Mouse (Mus musculus) kidney, postnatal 25 days (tissue): ENCODE results near the gene Rtn4rl1.
A peak's percentile ranks its signal among the peaks of the same experiment; 100 is the strongest.

Experiments
- DNase-seq, 2 experiments: peaks; one replicate each; pipeline ENCODE4 v3.0.0; 2021; ENCODE audit warnings: mixed read lengths in 2 of 2

Gene Rtn4rl1

DNA sequence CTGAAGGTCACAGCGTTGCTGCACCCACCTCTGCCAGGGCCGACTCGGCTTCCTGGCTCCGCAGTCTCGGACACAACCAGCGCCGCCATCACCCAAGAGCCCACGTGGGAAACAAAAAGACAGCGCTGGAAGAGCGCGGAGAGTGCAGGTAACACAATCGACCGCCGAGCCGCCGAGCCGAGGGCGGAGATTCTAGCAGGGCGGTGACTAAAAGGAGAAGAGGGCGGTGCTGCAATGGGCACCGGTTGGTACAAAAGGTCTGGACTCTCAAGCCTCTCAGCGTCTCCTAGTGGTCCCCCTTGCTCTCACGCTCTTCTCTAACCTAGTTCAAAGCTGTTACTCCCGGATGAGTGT is 3.2 kb upstream of the Rtn4rl1 start:
- DNase-seq = peak; percentile 88 to 94

GRCm38 (mm10) chr11:75190905-75191441 is 2.6 kb upstream of the Rtn4rl1 start, which contains the start of gene Dph1:
TSS of gene Dph1 (minus strand) at chr11:75191241.
- no peak for DNase-seq

- no peak for DNase-seq
Observed at GRCm38 (mm10) chr11:75191841-75192240, 1.7 kb upstream of the Rtn4rl1 start.

DNA sequence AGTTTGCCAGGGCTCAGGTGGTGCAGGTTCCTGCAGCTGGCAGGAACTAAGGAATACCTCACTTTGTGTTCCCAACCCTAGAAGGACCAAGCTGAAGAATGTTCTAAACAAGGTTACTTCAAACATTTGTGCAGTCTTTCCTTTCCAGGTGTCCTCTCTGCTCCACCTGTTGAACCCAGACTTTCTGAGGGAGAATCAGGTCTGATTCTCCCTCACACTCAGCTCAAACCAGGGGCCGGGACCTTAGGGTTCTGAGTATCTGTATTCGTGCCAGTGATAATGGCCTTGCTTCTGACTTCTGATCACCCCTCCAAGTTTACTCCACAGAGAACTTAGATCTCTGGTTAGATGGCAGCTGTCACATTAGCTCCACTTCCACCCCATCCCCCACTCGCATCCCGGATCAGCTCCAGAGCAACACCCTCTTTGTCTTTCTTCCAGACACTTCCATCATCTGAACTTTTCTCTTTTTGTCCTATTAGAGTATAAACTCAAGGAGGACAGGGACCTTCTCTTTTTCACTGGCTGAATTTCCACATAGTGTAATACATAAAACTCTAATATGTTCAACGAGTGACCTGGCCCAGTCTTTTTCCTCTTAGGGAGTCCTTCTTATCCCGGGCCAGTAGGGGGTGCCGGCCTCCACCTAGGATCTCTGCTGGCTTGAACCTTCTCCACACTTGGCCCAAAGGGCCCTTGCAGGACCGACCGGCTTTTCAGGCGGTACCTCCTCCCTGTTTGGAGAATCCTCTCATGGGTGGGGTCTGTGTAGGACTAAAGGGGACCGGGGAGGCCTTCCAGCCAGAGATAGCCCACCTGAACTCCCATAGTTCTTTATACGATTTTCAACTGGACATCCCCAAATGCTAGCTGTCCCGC is 1.0 kb upstream of the Rtn4rl1 start:
- peak; percentile 84 to 91 for DNase-seq

DNA sequence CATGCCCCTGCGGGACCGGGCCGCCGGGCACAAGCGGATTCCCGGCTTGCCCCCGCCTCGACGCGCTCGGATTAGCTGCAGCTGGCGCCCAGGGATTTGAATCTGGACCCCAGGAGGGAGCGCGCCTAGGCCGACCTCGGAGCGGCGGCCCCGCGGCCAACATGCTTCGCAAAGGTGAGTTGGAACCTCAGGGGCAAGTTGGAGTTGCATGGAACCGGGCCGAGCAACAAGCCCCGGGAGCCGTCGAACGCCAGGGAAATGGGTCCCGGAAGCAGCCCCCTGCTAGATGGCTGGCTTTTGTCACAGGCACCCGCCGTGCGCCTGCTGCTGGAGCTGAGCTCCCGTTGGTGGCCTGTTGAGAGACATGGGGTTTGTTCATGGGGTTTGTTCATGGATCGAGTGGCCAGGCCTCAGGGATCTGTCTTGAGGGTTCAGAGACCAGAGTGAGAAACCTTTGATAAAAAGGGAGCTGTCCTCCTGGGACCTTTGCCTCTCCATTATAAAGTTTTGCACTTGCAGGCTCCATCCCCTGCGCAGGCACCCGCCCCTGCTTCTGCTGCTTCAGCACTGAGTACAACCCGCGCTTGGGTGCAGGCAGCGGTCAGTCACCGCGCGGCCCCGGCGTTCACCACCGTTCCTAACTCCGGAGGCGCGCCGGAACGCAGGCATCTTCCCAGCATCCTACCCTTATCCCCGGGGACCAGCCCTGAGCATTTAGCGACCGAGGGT is 702 bp downstream of the Rtn4rl1 start:
- DNase-seq = peak; percentile 51 to 68

GRCm38 (mm10) chr11:75194850-75195461 is 1.4 kb downstream of the Rtn4rl1 start:
- peak; percentile 71 to 86 for DNase-seq

DNA sequence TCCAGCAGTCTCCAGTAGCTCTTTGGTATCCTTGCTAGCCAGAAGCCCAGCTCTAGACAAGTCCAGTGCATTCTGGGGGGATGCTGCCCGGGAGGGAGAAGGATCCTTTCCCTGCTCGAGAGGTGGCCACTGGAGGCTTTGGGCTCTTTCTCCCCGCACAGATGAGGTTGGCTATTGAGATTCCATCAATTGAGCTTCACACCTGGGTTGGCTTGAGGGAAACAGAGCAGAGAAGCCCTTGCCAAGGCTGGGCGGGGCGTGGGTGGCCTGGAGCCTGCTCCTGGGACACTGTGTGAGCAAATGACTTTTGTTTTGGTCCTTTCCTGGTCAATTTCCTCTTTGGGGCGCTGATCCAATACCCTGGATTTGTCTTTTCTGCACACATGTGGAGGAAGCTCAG is 2.5 kb downstream of the Rtn4rl1 start:
- DNase-seq = no peak

DNA sequence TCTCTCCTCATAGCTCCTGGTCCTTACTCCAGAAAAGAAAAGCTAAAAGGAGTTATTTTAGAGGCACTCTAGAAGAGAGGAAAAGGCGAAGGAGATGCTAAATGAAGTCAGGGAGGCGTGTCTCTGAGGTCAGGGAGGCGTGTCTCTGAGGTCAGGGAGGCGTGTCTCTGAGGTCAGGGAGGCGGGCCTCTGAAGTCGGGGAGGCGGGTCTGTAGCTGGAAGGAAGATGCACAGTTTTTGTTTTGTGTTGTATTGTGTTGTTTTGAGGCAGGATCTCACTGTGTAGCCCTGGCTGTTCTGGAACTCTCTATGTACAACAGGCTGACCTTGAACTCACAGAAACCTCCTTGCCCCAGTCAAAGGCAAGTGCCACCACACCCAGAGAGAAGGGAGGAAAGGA is 4.4 kb downstream of the Rtn4rl1 start:
- DNase-seq = no peak

- no peak for DNase-seq
Observed at GRCm38 (mm10) chr11:75198792-75199191, 5.2 kb downstream of the Rtn4rl1 start.

DNA sequence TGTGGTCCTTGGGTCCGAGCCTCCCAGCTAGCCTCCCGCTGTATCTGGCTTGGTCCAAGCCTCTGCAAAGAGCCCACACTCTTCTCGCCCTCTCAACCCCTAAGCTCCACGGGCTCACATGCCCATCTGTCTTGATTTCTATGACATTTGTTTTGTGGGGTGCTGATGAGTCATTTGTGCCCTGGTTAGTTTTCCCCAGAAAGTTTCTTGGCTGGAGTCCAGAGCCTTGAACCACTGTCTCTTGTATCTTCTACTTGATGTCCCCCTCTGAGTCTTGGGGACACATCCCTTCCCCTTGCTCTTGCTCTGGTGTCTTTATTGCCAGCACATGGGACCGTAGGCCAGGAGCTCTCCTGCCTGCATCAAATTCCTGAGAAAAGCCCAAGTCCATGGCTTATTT is 6.4 kb downstream of the Rtn4rl1 start:
- no peak for DNase-seq

DNA sequence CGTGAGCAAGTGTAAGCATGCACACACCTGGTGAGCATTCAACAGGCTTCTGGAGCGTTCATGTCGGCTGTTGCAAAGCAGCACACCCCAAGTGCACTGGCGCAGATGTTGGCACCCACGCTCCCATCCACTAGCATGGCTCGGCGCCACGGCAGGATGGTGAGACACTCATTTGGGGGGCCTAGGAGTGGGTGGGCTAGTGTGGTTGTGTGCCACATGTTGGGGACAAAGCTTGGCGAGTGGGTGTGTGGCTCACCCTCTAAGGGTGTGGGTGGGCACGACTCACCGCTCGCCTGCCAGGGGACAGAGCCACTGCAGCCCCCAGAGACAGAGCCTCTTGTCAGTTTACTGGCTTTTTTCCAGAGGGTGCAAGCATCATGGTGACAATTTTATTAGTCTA is 7.4 kb downstream of the Rtn4rl1 start:
- DNase-seq = no peak

- DNase-seq = peak in 1 of 2 experiments; percentile 24
Observed at GRCm38 (mm10) chr11:75201721-75202120, 8.1 kb downstream of the Rtn4rl1 start.

GRCm38 (mm10) chr11:75203926-75204325 is 10.3 kb downstream of the Rtn4rl1 start:
- DNase-seq = peak in 1 of 2 experiments; percentile 34

DNA sequence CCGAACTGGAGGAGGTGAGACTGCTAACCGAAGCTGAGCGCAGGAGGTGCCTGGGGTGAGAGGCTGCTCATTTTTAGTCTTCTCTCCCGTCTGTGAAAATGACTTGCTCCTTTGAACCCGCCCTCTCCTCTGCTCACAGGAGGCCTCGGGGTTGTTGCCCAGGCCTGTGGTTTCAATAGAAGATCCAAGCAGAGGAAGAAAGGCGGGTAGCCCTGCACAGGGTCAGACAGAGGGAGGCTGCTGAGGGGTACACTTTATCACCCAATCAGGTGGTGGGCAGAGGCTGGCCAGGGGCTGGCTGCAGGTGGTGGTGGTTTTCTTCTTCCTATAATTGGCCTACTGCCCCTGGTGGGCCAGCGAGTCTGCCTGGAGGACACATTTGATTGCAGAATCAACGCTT is 10.9 kb downstream of the Rtn4rl1 start:
- peak in 1 of 2 experiments; percentile 26 for DNase-seq

DNA sequence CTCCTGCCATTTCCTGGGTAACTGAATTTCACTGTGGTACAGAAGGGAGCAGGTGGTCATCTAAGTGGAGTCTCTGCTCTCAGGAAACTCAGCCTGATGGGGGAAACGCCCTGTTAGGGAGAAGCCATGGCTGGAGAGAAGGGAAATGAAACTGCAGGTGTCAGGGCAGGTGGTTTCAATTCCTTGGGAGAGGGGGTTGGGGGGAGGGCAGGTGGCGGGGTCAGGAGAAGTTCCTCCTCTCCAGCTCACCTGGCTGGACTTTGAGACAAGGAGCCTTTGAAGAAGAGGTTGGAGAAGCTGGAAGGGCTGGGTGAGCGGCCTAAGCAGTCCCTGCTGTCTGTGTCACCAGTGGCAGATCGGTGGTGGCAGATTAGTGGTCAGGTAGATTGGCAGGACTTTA is 12.8 kb downstream of the Rtn4rl1 start:
- DNase-seq = no peak

DNA sequence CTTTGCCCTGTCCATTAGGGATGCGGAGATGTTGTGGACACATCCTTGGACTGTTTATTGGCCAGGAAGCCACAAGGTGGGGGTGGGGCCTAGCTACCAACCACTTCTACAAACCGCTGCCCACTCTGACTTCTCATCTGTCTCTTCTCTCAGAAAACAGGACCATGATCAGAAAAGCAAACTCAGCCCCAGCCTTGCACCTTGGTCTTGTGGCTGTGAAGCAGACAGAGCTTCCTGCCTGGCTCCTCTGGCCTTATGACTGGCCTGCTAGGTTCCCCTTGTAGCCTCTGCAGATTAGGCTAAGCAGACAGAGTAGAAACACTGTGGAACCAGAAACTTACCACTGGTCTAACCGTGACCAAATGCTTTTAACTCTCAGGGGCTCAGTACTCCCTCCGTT is 15.8 kb downstream of the Rtn4rl1 start:
- no peak for DNase-seq

- DNase-seq = no peak
Observed at GRCm38 (mm10) chr11:75210093-75210492, 16.5 kb downstream of the Rtn4rl1 start.

GRCm38 (mm10) chr11:75210755-75211154 is 17.2 kb downstream of the Rtn4rl1 start:
- peak in 1 of 2 experiments; percentile 30 for DNase-seq

DNA sequence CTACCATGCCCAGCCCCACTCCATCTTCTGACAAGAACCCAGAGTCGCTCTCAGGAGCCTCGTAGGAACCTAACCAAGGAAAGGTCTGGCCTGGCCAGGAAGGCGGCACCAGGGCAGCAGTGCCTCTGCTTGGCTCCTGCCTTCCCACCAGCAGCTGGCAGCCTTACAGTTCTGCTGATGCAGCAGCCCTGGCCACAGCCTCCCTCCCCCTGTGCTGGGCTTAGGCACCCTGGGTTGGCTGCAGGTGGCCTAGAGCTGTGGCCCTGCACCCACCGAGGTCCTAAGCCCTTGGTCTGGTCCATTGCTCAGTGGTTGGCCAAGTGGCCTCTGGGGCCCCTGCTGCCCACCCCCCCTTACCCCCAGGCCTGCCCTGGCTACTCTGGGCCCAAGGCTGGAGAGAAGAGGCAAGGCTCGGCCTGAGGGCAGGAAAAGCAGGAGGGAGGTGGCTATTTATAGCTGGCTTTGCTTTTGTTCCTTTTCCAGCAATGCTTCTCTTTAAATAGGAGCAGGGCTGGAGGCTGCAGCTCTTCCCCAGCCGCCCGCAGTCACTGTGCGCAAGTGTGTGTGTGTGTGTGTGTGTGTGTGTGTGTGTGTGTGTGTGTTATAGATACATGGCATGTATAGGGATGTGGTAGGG is 18.6 kb downstream of the Rtn4rl1 start:
- peak; percentile 69 to 91 for DNase-seq

DNA sequence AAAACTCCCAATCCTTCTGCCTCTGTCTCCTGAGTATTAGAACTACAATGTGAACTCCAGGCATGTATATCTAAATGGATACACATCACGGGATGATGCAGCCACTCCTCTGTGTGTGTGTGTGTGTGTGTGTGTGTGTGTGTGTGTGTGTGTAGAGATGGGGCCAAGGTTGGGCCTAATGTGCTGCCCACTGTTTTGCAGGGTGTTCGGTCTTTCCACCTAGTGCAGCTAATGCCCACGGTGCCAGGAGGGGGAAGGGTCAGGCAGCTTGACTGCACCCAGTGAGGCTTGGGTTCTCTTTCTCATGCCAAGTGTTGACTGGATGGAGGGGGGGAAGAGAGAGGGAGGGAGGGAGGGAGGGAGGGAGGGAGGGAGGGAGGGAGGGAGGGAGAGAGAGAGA is 19.3 kb downstream of the Rtn4rl1 start:
- DNase-seq = peak; percentile 70 to 89

DNA sequence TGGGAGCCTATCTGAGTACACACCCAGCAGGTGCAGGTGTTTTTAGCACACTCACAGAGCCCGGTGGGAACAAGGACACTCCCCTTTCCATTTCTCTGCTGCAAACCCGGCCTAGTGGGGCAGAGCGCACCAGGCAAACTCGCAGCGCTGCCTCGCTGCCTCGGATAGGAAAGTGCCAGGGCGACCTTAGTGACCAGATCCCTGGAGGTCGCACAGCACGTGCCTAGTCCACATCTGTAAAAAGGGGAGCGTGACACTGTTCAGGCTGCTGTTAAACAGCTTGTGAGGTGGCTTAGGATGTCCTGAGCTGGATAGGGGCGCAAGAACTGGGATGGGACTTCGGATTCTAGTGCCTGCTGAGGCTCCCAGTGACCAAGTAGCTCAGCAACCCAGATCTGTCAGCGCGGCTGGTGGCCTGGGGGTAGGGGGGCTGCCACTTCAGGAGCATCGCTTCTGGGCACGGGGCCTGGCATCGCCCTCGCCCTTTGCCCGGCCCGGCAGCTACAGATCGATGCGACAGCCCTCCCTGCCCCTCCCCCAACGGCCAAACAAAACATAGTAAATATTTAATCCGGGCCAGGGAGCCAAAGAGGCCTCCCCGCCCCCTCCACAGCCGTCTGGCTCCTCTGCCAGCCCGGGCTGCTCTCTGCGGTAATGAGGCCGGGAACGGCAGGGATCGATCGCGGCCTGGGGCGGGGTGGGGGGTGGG is 19.9 kb downstream of the Rtn4rl1 start:
- DNase-seq = peak; percentile 96
